Mouse (Mus musculus) testis, adult 2 months (tissue): ENCODE measurements at regions not wholly inside any gene's neighbourhood (a gene's known extent, or its start where the extent isn't known, plus 50 kb on each side); places are given as distances from the start of the nearest gene placed in this dataset.

Experiments used
- CTCF ChIP-seq: fragments of 200-500 bp; IDR thresholded peaks from 2 replicates; pipeline ENCODE4 v1.5.1; 2012; ENCODE audit warnings: low read depth, mild to moderate bottlenecking, inconsistent platforms, low read length, moderate library complexity; ENCODE audit not compliant: control insufficient read depth, insufficient read depth, insufficient replicate concordance
- POLR2A ChIP-seq: fragments of 200-500 bp; IDR thresholded peaks from 2 replicates; pipeline ENCODE4 v1.6.1; 2012; ENCODE audit warnings: low read depth, mild to moderate bottlenecking, inconsistent platforms, low read length, moderate library complexity; ENCODE audit not compliant: control insufficient read depth

DNA sequence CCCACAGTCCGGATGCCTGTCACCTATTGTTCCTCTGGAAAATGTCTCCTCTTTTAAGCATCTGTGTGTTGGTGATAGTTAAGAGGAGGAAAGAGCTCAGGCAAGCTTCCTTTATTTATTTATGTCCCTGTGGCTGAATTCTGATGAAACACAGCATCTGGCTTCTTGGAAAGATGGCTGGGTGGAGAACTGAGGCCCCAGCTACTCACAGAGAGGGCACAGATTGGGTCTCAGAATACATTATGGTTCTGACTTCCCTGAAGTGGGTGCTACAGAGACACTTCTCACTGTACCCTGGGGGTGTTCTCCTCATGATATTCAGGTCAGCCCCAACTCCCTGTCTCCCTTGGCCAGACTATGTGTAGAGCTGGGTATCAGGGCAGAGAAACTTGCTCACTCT, 408.3 kb downstream of the Rps24 start:
- no peak for TF ChIP-seq POLR2A
- no peak for TF ChIP-seq CTCF
